27 mouse cellular contexts compared by ENCODE assay signal in the genomic region with DNA sequence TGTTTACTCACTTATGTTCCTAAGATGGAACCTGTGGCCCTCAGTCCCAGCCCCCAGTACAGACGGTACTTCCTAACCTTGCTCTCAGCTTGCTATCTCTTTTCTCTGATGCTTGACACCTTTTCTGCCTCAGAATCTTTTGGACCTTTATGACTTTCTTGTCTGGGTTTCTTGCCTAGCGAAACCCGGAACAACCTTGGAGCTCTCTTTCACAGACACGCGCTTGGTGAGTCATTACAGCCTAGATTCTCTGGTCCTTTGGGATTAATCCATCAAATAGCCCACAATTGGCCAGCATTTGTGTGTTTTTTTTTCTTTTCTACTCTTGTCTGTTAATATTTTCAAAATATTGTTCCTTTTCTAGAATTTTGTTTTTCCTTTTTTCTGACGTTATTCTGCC.
"Had no signal": no experiment of that assay in that cellular context is flagged by ENCODE, and none has a peak within 500 bp of the region (broad histone marks: within the 10 kb centered on the region; RNA-seq: fewer than 3 reads in every experiment).

No protein-coding gene starts in this region.

- H3K36me3 ChIP-seq: heart, embryonic 10.5 days; heart, embryonic 12.5 days; hindbrain, embryonic 10.5 days; hindbrain, embryonic 13.5 days; hindbrain, embryonic 15.5 days; kidney, embryonic 15.5 days; limb, embryonic 13.5 days; limb, embryonic 15.5 days; liver, embryonic 12.5 days had no signal

- H3K27me3 ChIP-seq: heart, embryonic 12.5 days; hindbrain, embryonic 13.5 days; hindbrain, embryonic 15.5 days; kidney, embryonic 15.5 days; limb, embryonic 13.5 days; limb, embryonic 15.5 days; liver, embryonic 12.5 days had no signal

- DNase-seq: gastrocnemius, adult 2 months; gastrocnemius, postnatal 10 days; gastrocnemius, postnatal 25 days; heart, adult 18-20 months; heart, postnatal 10 days; heart, postnatal 4 days; kidney, adult 11 months; kidney, adult 2 months; kidney, adult 9 months; kidney, postnatal 14 days; kidney, postnatal 36 days; layer of hippocampus, adult 9-11 months; layer of hippocampus, postnatal 36 days; left cerebral cortex, postnatal 4 days had no signal

- ATAC-seq: hindbrain, postnatal 0 days; intestine, embryonic 16.5 days; liver, embryonic 12.5 days had no signal

- H3K27ac ChIP-seq: gastrocnemius, adult 2 months; heart, embryonic 10.5 days; hindbrain, embryonic 10.5 days; hindbrain, embryonic 13.5 days; hindbrain, embryonic 15.5 days; hindbrain, postnatal 0 days; kidney, embryonic 15.5 days; kidney, postnatal 0 days; limb, embryonic 13.5 days; limb, embryonic 15.5 days; liver, embryonic 12.5 days; liver, embryonic 14.5 days had no signal

- H3K4me3 ChIP-seq: gastrocnemius, adult 2 months; heart, embryonic 10.5 days; heart, embryonic 12.5 days; hindbrain, embryonic 10.5 days; hindbrain, embryonic 13.5 days; hindbrain, embryonic 15.5 days; kidney, embryonic 15.5 days; limb, embryonic 13.5 days; limb, embryonic 15.5 days; liver, embryonic 12.5 days had no signal

- H3K9me3 ChIP-seq: heart, embryonic 10.5 days; kidney, embryonic 15.5 days; limb, embryonic 15.5 days; liver, embryonic 12.5 days had no signal

- H3K9ac ChIP-seq: heart, embryonic 12.5 days; hindbrain, embryonic 13.5 days; hindbrain, embryonic 15.5 days; kidney, embryonic 15.5 days; limb, embryonic 13.5 days; limb, embryonic 15.5 days; liver, embryonic 12.5 days; liver, embryonic 14.5 days had no signal

- H3K4me1 ChIP-seq: hindbrain, embryonic 13.5 days; hindbrain, embryonic 15.5 days; kidney, embryonic 15.5 days; limb, embryonic 13.5 days; limb, embryonic 15.5 days; liver, embryonic 12.5 days had no signal

- H3K4me2 ChIP-seq: heart, embryonic 12.5 days; hindbrain, embryonic 13.5 days; hindbrain, embryonic 15.5 days; kidney, embryonic 15.5 days; limb, embryonic 13.5 days; limb, embryonic 15.5 days; liver, embryonic 12.5 days had no signal
